Mouse (Mus musculus) thymus, postnatal 25 days (tissue): Measurements from ENCODE around the gene Stambpl1.

Source experiments
- DNase-seq: peaks from one replicate; pipeline ENCODE4 v3.0.0; 2022

Stambpl1 gene

GRCm38 (mm10) chr19:34192008-34192963 is at the start of gene Stambpl1:
Stambpl1 (plus strand) TSS chr19:34192229.
- DNase-seq = peak; percentile 92

DNA sequence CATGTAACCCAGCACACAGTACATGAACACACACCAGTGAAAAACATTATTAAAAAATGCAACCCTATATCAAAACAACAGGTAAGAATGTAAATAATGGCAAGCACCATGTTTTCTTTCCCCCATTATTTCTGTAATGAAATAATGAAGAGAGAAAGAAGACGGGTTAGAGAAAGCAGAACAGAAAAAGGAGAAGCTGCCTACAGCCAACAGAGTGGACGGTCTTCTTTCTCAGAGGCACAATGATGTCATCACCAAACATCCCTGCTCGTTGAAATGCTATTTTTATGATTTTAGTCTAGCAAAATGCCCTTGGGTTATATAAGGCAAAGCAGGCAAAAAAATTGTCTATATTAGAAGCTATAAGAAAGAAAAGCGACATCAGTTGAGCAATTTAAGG is 43.6 kb upstream of the Stambpl1 start:
- no peak for DNase-seq

GRCm38 (mm10) chr19:34151909-34152308 is 40.1 kb upstream of the Stambpl1 start:
- peak; percentile 56 for DNase-seq

DNA sequence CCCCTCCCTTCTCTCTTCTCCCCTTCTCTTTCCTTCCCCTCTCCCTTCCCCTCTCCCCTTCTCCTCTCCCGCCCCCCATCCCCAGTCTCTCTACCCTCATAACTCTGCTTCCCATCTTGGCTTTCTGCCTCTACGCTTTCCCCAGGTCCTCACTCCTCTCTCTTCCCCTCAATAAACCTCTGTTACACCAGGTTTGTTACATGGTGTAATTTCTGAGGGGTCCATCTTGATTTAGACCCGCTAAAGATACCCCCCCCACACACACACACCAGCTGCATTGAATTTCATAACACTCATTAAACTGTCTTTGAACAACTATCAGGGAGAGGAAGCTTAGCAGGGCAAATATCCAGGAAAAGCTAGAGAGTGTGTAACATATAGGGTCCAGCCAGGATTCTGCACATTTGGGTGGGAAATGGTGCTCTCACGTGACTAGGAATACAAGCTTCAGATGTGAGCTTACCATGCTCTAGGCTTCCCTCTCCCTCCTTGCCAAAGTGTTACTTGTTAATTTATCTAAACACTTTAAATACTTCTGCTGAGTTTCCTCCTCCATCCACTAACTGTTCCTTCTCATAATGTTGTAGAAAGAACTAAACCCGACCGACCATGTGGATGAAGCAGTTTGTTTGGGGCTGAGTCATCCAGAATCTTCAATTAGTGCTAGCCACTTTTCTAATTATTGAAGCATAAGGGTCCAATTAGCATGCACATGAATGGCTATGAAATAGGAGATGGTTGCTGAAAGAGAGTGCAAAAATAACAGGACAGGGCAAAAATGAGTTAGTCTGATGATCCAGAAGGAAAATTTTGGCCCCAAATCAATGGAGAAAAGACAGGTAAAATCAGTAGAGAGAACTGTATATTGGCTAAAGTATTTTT is 38.5 kb upstream of the Stambpl1 start:
- DNase-seq = no peak

GRCm38 (mm10) chr19:34162693-34163092 is 29.3 kb upstream of the Stambpl1 start:
- DNase-seq = no peak

DNA sequence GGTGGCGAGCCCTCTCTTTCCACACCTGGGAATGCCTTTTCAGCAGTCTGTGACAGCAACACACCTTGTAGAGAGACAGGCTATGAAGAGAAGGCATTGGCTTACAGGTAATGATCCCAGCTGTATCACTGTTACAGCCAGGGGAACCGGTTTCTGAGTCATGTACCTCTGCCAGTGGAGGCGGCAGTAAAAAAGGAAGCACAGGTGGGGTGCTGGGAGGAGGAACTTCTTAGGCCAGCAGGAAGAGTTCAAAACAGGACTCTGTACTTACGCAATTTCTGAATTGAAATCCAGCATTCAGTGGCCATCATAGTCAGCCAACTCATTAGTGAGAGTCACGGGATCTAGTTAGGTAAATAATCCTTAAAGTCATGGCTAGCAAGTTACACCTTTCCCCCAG is 26.1 kb upstream of the Stambpl1 start, which contains the start of gene Ankrd22:
Gene Ankrd22 (minus strand): TSS at position 163 of the 400 bp plus-strand sequence.
- DNase-seq = peak; percentile 61

DNA sequence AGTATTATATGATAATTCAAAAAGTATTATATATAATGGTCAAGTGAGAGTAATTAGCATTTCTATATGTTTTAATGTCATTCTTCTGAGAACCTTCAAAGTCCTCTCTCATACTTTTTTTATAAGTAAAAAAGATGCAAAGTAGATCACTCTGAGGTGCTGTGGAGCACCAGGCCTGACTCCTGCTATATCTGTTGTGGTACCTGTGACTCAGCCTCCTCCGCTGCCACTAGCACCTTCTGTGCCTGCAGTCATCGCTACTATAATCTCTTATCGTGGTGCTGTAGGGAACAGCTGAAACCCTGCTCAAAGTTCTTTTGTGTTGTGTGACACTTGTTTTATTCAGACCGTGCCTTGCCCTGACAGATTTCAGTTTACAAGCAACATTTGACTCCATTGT is 25.6 kb upstream of the Stambpl1 start:
- DNase-seq = no peak

DNA sequence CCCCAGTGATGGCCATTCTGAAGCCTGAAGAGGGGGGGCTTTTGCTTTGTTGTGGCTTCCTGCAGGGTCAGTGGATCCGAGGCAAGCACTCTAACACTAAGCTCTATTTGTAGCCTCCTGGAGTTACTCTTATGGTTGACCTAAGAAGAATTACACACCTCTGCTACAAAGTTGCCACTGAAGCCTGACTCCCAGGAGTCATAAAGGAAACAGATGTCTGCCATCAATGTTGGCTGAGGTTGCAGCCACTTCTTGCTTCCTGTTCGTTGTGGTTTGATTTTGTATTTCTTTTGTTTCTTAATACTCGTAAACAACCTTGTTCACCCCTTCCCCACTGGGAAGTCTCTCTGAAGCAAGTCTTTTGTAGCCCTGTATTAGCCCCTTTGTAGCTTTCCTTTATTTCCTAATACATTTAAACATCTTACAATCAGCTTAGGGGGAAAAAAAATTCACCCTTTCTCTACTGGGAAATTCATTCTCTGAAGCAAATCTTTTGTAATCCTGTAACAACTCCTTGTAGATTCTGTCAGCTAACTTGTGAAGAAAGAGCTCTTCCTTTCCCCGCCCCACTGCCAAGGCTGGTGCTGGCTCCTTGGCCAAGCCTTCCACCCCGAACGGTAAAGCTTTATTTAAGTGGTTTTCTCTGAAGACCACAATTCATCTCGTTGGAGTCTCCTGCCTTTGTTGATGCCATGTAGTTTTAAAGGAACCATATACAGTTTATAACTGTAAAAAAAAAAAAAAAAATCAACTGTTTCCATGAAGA is 23.9 kb upstream of the Stambpl1 start:
- DNase-seq = peak; percentile 57

GRCm38 (mm10) chr19:34169121-34169520 is 22.9 kb upstream of the Stambpl1 start:
- no peak for DNase-seq

DNA sequence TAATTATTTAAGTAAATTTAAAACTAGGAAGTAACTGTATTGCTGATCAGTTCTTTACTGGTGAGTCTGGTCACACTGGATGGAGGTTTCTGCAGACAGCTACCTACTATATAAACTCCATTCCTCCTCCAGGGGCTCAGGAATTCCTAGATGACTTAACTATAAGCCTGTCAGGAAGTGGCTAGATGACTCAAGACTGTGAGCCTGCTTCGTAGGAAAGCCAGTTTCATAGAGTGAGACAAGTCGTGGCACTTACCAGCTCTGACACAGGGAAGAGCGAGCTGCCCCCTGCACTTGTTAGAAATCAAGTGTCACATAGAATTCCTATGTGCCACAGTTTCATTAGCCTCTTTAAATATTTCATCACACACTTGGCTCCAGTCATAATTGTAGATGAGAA is 20.9 kb upstream of the Stambpl1 start:
- no peak for DNase-seq

- DNase-seq = no peak
These were observed 18.0 kb upstream of the Stambpl1 start for GRCm38 (mm10) chr19:34174004-34174403.

GRCm38 (mm10) chr19:34179136-34179535 is 12.9 kb upstream of the Stambpl1 start:
- DNase-seq = no peak

DNA sequence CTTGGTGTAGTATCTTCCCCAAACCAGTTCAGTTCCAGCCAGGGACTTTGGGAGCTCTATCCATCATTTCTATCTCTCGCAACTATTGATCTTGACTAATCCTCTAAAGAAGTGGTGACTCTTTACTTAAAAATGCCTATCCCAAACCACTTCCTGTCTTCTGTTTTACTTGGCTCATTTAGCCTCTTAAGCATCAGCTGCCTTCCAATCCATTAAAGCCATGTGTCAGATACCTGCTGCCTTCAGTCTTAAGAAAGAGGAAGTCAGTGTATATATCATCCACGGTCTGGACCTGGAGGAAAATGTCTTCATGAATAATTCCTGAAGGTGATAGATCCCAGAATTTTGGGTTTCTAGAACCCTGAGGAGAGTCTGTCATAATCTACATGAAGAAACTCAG is 11.7 kb upstream of the Stambpl1 start:
- no peak for DNase-seq

- DNase-seq = peak; percentile 54
These were observed 10.8 kb upstream of the Stambpl1 start for GRCm38 (mm10) chr19:34181234-34181633.

DNA sequence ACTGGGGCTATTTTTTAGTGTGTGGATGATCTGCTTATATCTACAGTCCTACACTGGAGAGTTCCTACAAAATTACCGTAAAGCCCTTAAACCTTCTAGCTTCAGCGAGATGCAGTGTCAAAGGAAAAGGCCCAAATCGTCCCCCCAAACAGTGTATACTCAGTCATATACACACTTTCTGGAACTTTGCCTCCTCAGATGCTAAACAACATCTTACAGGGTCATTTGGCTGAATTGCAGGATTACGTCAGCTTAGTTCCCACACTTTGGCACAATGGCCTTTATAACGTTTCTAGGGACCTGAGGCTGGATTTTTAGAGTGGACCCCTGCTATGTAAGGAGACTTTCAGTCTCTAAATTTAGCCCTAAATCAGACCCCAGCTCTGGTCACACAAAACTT is 9.5 kb upstream of the Stambpl1 start:
- no peak for DNase-seq

DNA sequence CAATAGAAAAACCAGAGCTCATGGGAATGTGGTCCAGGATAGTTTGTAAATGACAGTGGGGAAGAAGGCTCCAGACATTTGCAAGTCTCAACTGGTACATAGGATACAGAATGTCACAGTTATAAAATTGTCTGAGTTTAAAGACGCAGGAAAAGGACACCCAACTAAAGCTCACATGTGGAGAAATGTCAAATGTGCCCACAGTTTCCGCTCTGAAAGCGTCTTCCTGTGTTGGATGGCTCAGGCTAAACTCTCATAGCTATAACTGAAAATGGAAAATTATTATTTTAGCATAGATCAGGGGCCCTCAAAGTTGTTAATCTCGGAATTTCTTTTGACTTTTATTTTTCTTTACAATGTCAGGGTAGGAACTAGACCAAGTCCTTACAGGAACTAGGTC is 5.2 kb upstream of the Stambpl1 start:
- peak; percentile 61 for DNase-seq

DNA sequence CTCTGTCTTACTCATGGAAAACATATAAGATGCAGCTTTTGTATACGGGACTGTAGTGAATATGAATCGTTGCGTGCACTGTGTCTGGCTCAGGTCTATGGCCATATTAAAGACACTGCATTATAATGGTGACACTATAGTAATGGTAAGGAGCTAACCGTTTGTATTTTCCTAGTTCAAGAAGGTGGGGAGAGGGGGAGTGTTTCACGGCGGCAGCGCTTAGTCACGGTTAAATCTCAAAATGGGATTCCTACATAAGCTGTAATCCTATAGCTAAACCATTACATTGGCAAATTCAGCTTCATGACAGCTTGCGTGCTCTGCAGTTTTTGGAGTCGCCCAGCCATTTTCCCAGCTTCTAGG is 403 bp upstream of the Stambpl1 start:
- no peak for DNase-seq

DNA sequence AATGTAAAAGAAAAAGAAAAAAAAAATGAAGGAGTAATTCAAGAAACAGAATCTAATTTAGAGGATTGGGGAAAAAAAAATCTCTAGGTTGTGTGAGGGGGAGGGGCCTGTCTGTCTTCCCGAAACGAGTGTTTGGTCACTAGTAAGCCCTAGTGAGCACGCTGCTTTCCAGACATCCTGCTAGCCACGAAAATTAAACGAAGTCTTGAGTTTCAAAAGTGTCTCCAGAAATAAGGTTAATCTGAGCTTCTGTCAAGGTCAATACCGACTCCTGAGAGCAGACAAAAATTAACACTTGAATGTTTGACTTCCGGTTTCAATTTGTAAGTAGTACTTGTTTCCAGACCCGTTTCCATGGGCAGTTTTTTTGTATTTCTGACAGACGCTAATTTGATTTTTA is 1.1 kb downstream of the Stambpl1 start:
- peak; percentile 48 for DNase-seq

- DNase-seq = no peak
These were observed 1.7 kb downstream of the Stambpl1 start for GRCm38 (mm10) chr19:34193683-34194082.

GRCm38 (mm10) chr19:34194132-34194745 is 2.2 kb downstream of the Stambpl1 start:
- no peak for DNase-seq

GRCm38 (mm10) chr19:34195031-34195430 is 3.0 kb downstream of the Stambpl1 start:
- DNase-seq = no peak

- DNase-seq = no peak
These were observed 6.0 kb downstream of the Stambpl1 start for GRCm38 (mm10) chr19:34198066-34198465.
